Mouse (Mus musculus) MEL (cell line): ENCODE measurements at regions not wholly inside any gene's neighbourhood (a gene's known extent, or its start where the extent isn't known, plus 50 kb on each side); places are given as distances from the start of the nearest gene placed in this dataset.
A peak's percentile ranks its signal among the peaks of the same experiment; 100 is the strongest.
"Not testable (repeated sequence)": the region's sequence is repeated elsewhere in the genome, so short reads cannot be mapped to it uniquely, and the experiment has no call there.

Source experiments
- DNase-seq: peaks from one replicate; pipeline ENCODE4 v3.0.0; 2011; ENCODE audit warnings: low read depth, low spot score
- H3K27ac ChIP-seq: 2 replicates; pipeline ENCODE4 v1.5.1; 2012; ENCODE audit warnings: low read depth, mild to moderate bottlenecking, control low read depth, low read length, moderate library complexity; ENCODE audit not compliant: control insufficient read depth
- H3K27me3 ChIP-seq, 2 experiments: fragments of 150-350 bp in 1 of 2; sonication (generic) in 1 of 2; 2 replicates each; pipeline ENCODE4 v1.6.1; 2012; ENCODE audit warnings: low read length in 2 of 2, mild to moderate bottlenecking in 2 of 2, improper control_type of control experiment in 1 of 2, moderate library complexity in 1 of 2; ENCODE audit not compliant: insufficient read depth in 2 of 2, control insufficient read depth in 1 of 2
- H3K36me3 ChIP-seq, 2 experiments: 2 replicates each; pipeline ENCODE4 v1.6.1; 2012 to 2014; ENCODE audit warnings: low read length in 2 of 2, improper control_type of control experiment in 1 of 2, inconsistent platforms in 1 of 2, mild to moderate bottlenecking in 1 of 2; ENCODE audit not compliant: insufficient read depth in 2 of 2, control insufficient read depth in 1 of 2
- H3K4me1 ChIP-seq, 2 experiments: fragments of 150-350 bp in 1 of 2; sonication (generic) in 1 of 2; 2 replicates each; pipeline ENCODE4 v1.6.1; 2012; ENCODE audit warnings: low read length in 2 of 2, improper control_type of control experiment in 1 of 2, mild to moderate bottlenecking in 1 of 2; ENCODE audit not compliant: insufficient read depth in 2 of 2, control insufficient read depth in 1 of 2
- H3K4me3 ChIP-seq, 2 experiments: fragments of 150-350 bp in 1 of 2; sonication (generic) in 1 of 2; 2 replicates each; pipeline ENCODE4 v1.5.1; 2012; ENCODE audit warnings: low read depth in 2 of 2, low read length in 2 of 2, mild to moderate bottlenecking in 2 of 2, moderate library complexity in 2 of 2, control low read depth in 1 of 2, improper control_type of control experiment in 1 of 2; ENCODE audit not compliant: control insufficient read depth in 1 of 2, insufficient read depth in 1 of 2
- H3K79me2 ChIP-seq: 2 replicates; pipeline ENCODE4 v1.6.1; 2012; ENCODE audit warnings: mild to moderate bottlenecking, low read length, moderate library complexity; ENCODE audit not compliant: control insufficient read depth, poor library complexity, insufficient read depth
- H3K9ac ChIP-seq: 2 replicates; pipeline ENCODE4 v1.6.1; 2012; ENCODE audit warnings: low read depth, mild to moderate bottlenecking, control low read depth, low read length, moderate library complexity; ENCODE audit not compliant: control insufficient read depth, poor library complexity, severe bottlenecking
- H3K9me3 ChIP-seq: fragments of 150-350 bp; sonication (generic); replicated peaks from 2 replicates; pipeline ENCODE4 v1.6.1; 2012; ENCODE audit warnings: mild to moderate bottlenecking, low read length, improper control_type of control experiment, moderate library complexity; ENCODE audit not compliant: insufficient read depth
- CTCF ChIP-seq, 3 experiments: IDR thresholded peaks in 2 of 3; conservative IDR thresholded peaks in 1 of 3; 2 replicates each; pipeline ENCODE4 v1.5.1; 2011 to 2012; ENCODE audit warnings: low read length in 3 of 3, low read depth in 2 of 3, mild to moderate bottlenecking in 2 of 3, improper control_type of control experiment in 1 of 3, inconsistent platforms in 1 of 3, mixed read lengths in 1 of 3, moderate library complexity in 1 of 3; ENCODE audit not compliant: control insufficient read depth in 1 of 3, insufficient read depth in 1 of 3, poor library complexity in 1 of 3, severe bottlenecking in 1 of 3
- EP300 ChIP-seq, 2 experiments: IDR thresholded peaks; 2 replicates each; pipeline ENCODE4 v1.6.1; 2011; ENCODE audit warnings: improper control_type of control experiment in 2 of 2, low read length in 2 of 2, low read depth in 1 of 2, mild to moderate bottlenecking in 1 of 2
- ETS1 ChIP-seq: IDR thresholded peaks from 2 replicates; pipeline ENCODE4 v1.6.1; 2012; ENCODE audit warnings: low read depth, mild to moderate bottlenecking, inconsistent platforms, low read length, improper control_type of control experiment, moderate library complexity
- MXI1 ChIP-seq: IDR thresholded peaks from 2 replicates; pipeline ENCODE4 v1.6.1; 2011; ENCODE audit warnings: mild to moderate bottlenecking, low read depth, low read length, improper control_type of control experiment
- MYB ChIP-seq: IDR thresholded peaks from 2 replicates; pipeline ENCODE4 v1.6.1; 2011; ENCODE audit warnings: mild to moderate bottlenecking, low read depth, low read length, improper control_type of control experiment
- NELFE ChIP-seq: IDR thresholded peaks from 2 replicates; pipeline ENCODE4 v1.6.1; 2011; ENCODE audit warnings: low read depth, low read length, improper control_type of control experiment
- RAD21 ChIP-seq: IDR thresholded peaks from 2 replicates; pipeline ENCODE4 v1.6.1; 2011; ENCODE audit warnings: mild to moderate bottlenecking, low read depth, low read length, improper control_type of control experiment
- RCOR1 ChIP-seq: IDR thresholded peaks from 2 replicates; pipeline ENCODE4 v1.6.1; 2012; ENCODE audit warnings: low read depth, mild to moderate bottlenecking, inconsistent platforms, low read length, improper control_type of control experiment
- SMC3 ChIP-seq: IDR thresholded peaks from 2 replicates; pipeline ENCODE4 v1.6.1; 2011; ENCODE audit warnings: low read depth, low read length, improper control_type of control experiment
- TBP ChIP-seq: IDR thresholded peaks from 2 replicates; pipeline ENCODE4 v1.8.0; 2011; ENCODE audit warnings: low read depth, low read length, improper control_type of control experiment
- TCF12 ChIP-seq: IDR thresholded peaks from 2 replicates; pipeline ENCODE4 v1.6.1; 2014; ENCODE audit warnings: low read depth, mild to moderate bottlenecking, inconsistent platforms, low read length, improper control_type of control experiment, moderate library complexity
- UBTF ChIP-seq: IDR thresholded peaks from 2 replicates; pipeline ENCODE4 v1.6.1; 2012; ENCODE audit warnings: low read depth, mild to moderate bottlenecking, inconsistent platforms, low read length, improper control_type of control experiment, moderate library complexity, borderline replicate concordance; ENCODE audit not compliant: insufficient read depth
- USF1 ChIP-seq: IDR thresholded peaks from 2 replicates; pipeline ENCODE4 v1.6.1; 2014; ENCODE audit warnings: low read depth, mild to moderate bottlenecking, inconsistent platforms, low read length, improper control_type of control experiment, moderate library complexity
- ZC3H11A ChIP-seq: IDR thresholded peaks from 2 replicates; pipeline ENCODE4 v1.6.1; 2012; ENCODE audit warnings: low read depth, mild to moderate bottlenecking, inconsistent platforms, low read length, improper control_type of control experiment

- not testable (repeated sequence) for H3K27me3 ChIP-seq, H3K4me3 ChIP-seq, H3K79me2 ChIP-seq, H3K36me3 ChIP-seq, H3K4me1 ChIP-seq, DNase-seq, H3K27ac ChIP-seq, H3K9ac ChIP-seq, H3K9me3 ChIP-seq
Measured at GRCm38 (mm10) chr15:19242962-19243361, 424.2 kb downstream of the Cdh10 start.

GRCm38 (mm10) chr15:19247489-19247888 is 428.7 kb downstream of the Cdh10 start:
- Histone ChIP-seq H3K4me3 (no peak overlapping the region), H3K9me3 (no peaks in the 10 kb centered on the region), H3K9ac (no peak overlapping the region), H3K27me3 (no peaks in the 10 kb centered on the region), H3K27ac (no peak overlapping the region), H3K4me1 (no peaks in the 10 kb centered on the region), H3K36me3 (no peaks in the 10 kb centered on the region), H3K79me2 (no peaks in the 10 kb centered on the region)
- DNase-seq, result no peak
- TF ChIP-seq SMC3, result no peak
- TF ChIP-seq MXI1, result no peak
- TF ChIP-seq RCOR1, result no peak
- no peak for TF ChIP-seq MYB
- TF ChIP-seq TBP, result no peak
- TF ChIP-seq CTCF (IDR thresholded peaks at IDR 0.05 in 2 of 3, conservative IDR thresholded peaks at IDR 0.05 in 1 of 3; ENCODE audit: control insufficient read depth in 1 of 3, insufficient read depth in 1 of 3, low read depth in 2 of 3, low read length in 3 of 3, poor library complexity in 1 of 3, severe bottlenecking in 1 of 3), result no peak
- TF ChIP-seq TCF12, result no peak
- no peak for TF ChIP-seq RAD21
- TF ChIP-seq ETS1, result no peak

GRCm38 (mm10) chr15:19275968-19276826 is 457.4 kb downstream of the Cdh10 start:
- Histone ChIP-seq H3K9ac (no peak overlapping the region), H3K27ac (no peak overlapping the region), H3K36me3 (no peaks in the 10 kb centered on the region), H3K79me2 (no peaks in the 10 kb centered on the region), H3K4me3 (no peak overlapping the region), H3K4me1 (no peaks in the 10 kb centered on the region), H3K27me3 (no peaks in the 10 kb centered on the region), H3K9me3 (no peaks in the 10 kb centered on the region)
- peak; percentile 28 for DNase-seq
- TF ChIP-seq USF1 (no peak), EP300 (IDR thresholded peaks at IDR 0.05; ENCODE audit: low read depth in 1 of 2, low read length in 2 of 2) (no peak), CTCF (IDR thresholded peaks at IDR 0.05 in 2 of 3, conservative IDR thresholded peaks at IDR 0.05 in 1 of 3; ENCODE audit: control insufficient read depth in 1 of 3, insufficient read depth in 1 of 3, low read depth in 2 of 3, low read length in 3 of 3, poor library complexity in 1 of 3, severe bottlenecking in 1 of 3) (peak in 2 of 3 experiments; percentile 27 to 57; a peak in 3 of 6 replicates), ZC3H11A (peak; percentile 50), RAD21 (peak; percentile 70), SMC3 (peak; percentile 64), UBTF (no peak), NELFE (no peak)
